Mouse (Mus musculus): ENCODE measurements around the gene Ccar1. TPM values are rescaled to one million over a fixed set of nuclear protein-coding genes. Genes with fewer than 3 reads are reported as not detected.

Ccar1 gene
- polyA plus RNA-seq (2012; rRNA removed), result 22.2 and 24.3 TPM in 2 replicates

GRCm38 (mm10) chr10:62792177-62793090 lies at the start of gene Ccar1:
TSS of gene Ccar1 (minus strand) at chr10:62792286.

DNA sequence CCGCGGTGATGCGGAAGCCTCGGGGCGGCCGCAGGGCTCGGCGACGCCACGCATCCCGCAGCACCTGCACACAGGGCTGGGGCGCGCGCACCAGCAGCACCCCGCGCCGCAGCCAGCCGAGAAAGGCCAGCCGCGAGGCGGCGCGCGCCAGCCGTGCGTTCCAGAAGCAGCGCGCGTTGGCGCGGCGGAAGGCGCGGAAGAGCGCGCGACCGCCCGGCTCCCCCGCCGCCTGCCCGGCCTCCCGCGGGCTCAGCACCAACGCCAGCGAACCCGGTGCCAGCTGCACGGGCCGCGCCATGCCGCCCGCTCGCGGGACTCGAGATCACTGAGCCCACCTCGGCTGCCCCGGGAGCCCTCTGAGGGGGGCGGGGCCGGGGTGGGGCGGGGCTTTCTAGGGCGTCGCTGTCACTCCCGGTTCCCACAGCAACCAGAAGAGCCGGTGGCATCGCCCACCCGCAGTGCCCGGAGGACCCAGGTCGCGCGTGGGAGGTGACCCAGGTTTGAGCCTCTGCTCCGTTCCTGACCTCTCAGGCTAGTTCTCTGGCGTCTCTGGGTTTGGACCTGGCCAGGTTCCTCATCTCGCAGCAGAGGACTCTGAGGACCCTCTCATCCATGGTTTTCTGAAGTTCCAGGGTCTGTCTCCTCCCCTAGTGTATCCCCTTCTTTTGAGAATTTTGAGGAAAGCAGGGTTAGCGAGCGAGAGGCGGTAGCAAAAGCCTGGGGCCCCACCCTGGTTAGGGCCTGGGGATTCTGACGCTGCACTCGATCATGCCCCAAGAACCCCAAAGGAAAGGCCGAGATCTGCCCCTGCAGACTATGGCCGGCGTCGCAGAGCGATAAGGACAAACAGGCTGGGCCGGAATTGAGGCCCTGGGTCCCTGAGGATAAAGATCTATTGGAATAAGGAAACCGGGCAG lies 66.1 kb downstream of the Ccar1 start, which contains the start of gene Stox1:
Gene Stox1 (minus strand): TSS at position 358 of the 917 bp plus-strand sequence.

Other genes with a start within 250 kb of the Ccar1 start
- gene Kif1bp, start 213.8 kb downstream of the Ccar1 start, polyA plus RNA-seq (2012; rRNA removed), result 7.9 and 8.2 TPM in 2 replicates
- 16.1 and 16.3 TPM in 2 replicates for gene Ddx21, start 190.0 kb downstream of the Ccar1 start, polyA plus RNA-seq (2012; rRNA removed)
- gene Ddx50, start 141.1 kb downstream of the Ccar1 start, polyA plus RNA-seq (2012; rRNA removed), result 21.7 and 26.8 TPM in 2 replicates
- 0.15 and 0.24 TPM in 2 replicates for gene Stox1, start 66.2 kb downstream of the Ccar1 start, polyA plus RNA-seq (2012; rRNA removed)
- gene Tet1, start 116.7 kb upstream of the Ccar1 start, polyA plus RNA-seq (2012; rRNA removed), result 0.19 and 0.36 TPM in 2 replicates
- gene Slc25a16, start 128.3 kb upstream of the Ccar1 start, polyA plus RNA-seq (2012; rRNA removed), result 7.2 and 7.5 TPM in 2 replicates
- 14.9 and 15.6 TPM in 2 replicates for gene Dna2, start 154.7 kb upstream of the Ccar1 start, polyA plus RNA-seq (2012; rRNA removed)
- 1.6 and 1.8 TPM in 2 replicates for gene Rufy2, start 187.9 kb upstream of the Ccar1 start, polyA plus RNA-seq (2012; rRNA removed)
- gene Hnrnph3, start 231.9 kb upstream of the Ccar1 start, polyA plus RNA-seq (2012; rRNA removed), result 18.0 and 21.2 TPM in 2 replicates
- 6.1 and 7.4 TPM in 2 replicates for gene Pbld2, start 232.0 kb upstream of the Ccar1 start, polyA plus RNA-seq (2012; rRNA removed)